Mouse (Mus musculus) splenic B cell, adult 2 months (primary cell): ENCODE results near the gene Fam49a.

Source experiments
- DNase-seq: peaks from one replicate; pipeline ENCODE4 v3.0.0-alpha.2; 2011; ENCODE audit warnings: low read depth, low spot score
- H3K27me3 ChIP-seq: 2 replicates; pipeline ENCODE4 v1.6.1; 2012; ENCODE audit warnings: mild to moderate bottlenecking, low read length, moderate library complexity, mixed read lengths; ENCODE audit not compliant: control insufficient read depth, poor library complexity, insufficient read depth, severe bottlenecking
- H3K36me3 ChIP-seq: 2 replicates; pipeline ENCODE4 v1.6.1; 2012; ENCODE audit warnings: mild to moderate bottlenecking, low read length, moderate library complexity, mixed read lengths; ENCODE audit not compliant: control insufficient read depth, poor library complexity, insufficient read depth, severe bottlenecking

Fam49a gene

GRCm38 (mm10) chr12:12249521-12249920 is 12.4 kb upstream of the Fam49a start:
- H3K27me3 ChIP-seq: no peaks in the 10 kb centered on the region
- H3K36me3 ChIP-seq: no peaks in the 10 kb centered on the region
- no peak for DNase-seq

- Histone ChIP-seq H3K27me3 (no peaks in the 10 kb centered on the region), H3K36me3 (no peaks in the 10 kb centered on the region)
- no peak for DNase-seq
Observed at GRCm38 (mm10) chr12:12253526-12253925, 8.4 kb upstream of the Fam49a start.

- Histone ChIP-seq H3K27me3 (no peaks in the 10 kb centered on the region), H3K36me3 (no peaks in the 10 kb centered on the region)
- no peak for DNase-seq
Observed at GRCm38 (mm10) chr12:12254139-12254538, 7.8 kb upstream of the Fam49a start.

GRCm38 (mm10) chr12:12260979-12261960 is 669 bp upstream of the Fam49a start:
- Histone ChIP-seq H3K36me3 (no peaks in the 10 kb centered on the region), H3K27me3 (no peaks in the 10 kb centered on the region; the same call in 1 of the 2 replicates)
- DNase-seq: no peak

GRCm38 (mm10) chr12:12263371-12263791 is 1.4 kb downstream of the Fam49a start:
- no peaks in the 10 kb centered on the region; the same call in 1 of the 2 replicates for H3K27me3 ChIP-seq
- H3K36me3 ChIP-seq: no peaks in the 10 kb centered on the region
- DNase-seq: peak; percentile 36

GRCm38 (mm10) chr12:12264151-12264550 is 2.2 kb downstream of the Fam49a start:
- no peaks in the 10 kb centered on the region; the same call in 1 of the 2 replicates for H3K27me3 ChIP-seq
- DNase-seq: peak; percentile 56

DNA sequence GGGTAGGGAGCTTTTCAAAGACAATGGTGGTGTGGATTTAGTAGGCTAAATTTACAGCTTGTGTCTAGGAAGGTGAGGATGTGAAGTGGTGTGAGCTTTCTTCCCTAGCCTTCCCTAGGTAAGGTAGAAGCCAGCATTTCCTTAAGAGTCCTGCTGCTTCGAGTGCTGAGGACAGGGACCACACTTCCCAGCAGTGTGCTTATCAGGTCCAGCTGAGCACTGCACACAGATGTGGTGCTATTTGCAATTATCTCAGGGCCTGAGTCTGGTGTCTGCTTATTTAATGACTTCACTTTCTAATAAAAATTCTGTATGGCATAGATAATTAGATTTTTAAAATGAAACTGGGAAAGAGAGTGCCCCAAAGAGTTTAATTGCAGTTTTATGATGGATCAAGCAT is 4.6 kb downstream of the Fam49a start:
- Histone ChIP-seq H3K36me3 (no peaks in the 10 kb centered on the region), H3K27me3 (no peaks in the 10 kb centered on the region; the same call in 1 of the 2 replicates)
- no peak for DNase-seq

More at GRCm38 (mm10) chr12:12264151-12264550, 2.2 kb downstream of the Fam49a start:
- no peaks in the 10 kb centered on the region for H3K36me3 ChIP-seq

GRCm38 (mm10) chr12:12270495-12270894 is 8.6 kb downstream of the Fam49a start:
- Histone ChIP-seq H3K36me3 (no peaks in the 10 kb centered on the region), H3K27me3 (no peaks in the 10 kb centered on the region)
- DNase-seq: peak; percentile 72

DNA sequence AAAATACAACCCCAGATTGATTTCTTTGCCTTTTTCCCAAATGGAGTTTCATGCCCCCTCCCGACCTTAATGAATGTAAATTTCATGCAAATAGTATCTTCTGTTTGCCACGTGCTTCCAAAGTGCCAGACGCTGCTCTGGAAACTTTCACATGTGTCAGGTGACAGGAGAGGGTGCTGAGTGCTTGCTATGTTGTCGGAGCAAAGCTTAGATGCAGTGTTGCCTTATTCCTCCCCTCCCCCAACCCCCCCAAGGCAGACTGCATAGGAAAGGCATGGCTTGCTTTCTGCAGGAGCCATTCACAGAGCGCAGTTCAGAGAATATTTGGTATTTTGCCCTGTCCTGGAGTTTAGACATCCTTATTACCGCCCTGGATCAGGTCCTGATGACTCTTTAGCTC is 12.2 kb downstream of the Fam49a start:
- Histone ChIP-seq H3K36me3 (no peaks in the 10 kb centered on the region), H3K27me3 (no peaks in the 10 kb centered on the region)
- peak; percentile 24 for DNase-seq

- no peak for DNase-seq
- Histone ChIP-seq H3K27me3 (no peaks in the 10 kb centered on the region), H3K36me3 (0 out of 2 replicates have a peak, but pooled peaks cover 2% of the 10 kb centered on the region)
Observed at GRCm38 (mm10) chr12:12275124-12275779, 13.3 kb downstream of the Fam49a start.

GRCm38 (mm10) chr12:12277741-12278463 is 16.0 kb downstream of the Fam49a start:
- no peak for DNase-seq

DNA sequence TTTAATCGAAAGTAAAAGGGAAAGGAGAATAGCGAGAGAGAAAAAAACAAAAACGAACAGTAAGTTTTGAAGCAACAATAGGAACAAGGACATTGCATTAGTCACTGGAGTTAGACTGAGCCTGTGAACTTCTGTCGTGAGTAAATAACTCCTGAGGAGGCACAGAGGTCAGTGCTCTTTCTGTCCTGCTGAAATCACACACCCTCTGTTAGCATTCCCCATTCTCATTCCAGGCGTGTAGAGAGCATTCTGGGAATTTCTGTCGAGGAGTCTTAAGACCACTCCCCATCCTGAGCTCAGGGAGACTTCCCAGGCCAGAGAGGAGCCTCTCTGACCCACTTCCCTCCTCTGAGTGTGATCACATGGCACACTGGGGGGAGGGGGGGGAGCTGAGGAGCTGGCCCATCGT is 16.5 kb downstream of the Fam49a start:
- DNase-seq: no peak
- H3K27me3 ChIP-seq: no peaks in the 10 kb centered on the region
- 0 out of 2 replicates have a peak, but pooled peaks cover 2% of the 10 kb centered on the region for H3K36me3 ChIP-seq

More at GRCm38 (mm10) chr12:12277741-12278463, 16.0 kb downstream of the Fam49a start:
- Histone ChIP-seq H3K36me3 (0 out of 2 replicates have a peak, but pooled peaks cover 2% of the 10 kb centered on the region), H3K27me3 (no peaks in the 10 kb centered on the region)

DNA sequence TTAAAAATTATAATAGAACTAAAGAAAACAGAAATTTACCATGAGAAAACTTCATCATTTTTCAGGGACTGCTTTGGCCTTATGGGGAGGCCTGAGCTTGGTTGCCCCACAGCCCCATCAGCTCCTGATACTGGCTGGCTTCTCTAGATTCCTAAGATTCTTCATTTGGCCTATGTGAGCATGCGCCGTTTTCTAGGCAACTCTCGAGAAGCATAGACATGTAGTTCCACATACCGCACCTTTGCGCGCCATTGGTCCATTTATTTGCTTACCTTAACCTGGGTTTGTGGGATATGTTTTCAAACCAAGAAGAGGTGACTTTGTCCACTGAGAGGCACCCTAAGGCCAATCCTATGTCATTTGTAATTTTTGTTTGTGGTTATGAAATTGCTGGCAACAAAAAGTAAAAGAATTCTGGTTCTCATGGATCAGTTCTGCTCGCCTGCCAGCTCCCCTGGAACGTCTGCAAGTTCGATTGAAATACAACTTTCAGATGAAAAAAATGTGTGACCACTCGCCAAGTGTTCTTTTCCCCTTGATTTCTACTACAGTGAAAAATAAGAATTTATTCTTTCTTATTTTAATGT is 21.9 kb downstream of the Fam49a start:
- Histone ChIP-seq H3K36me3 (0 out of 2 replicates have a peak, but pooled peaks cover 2% of the 10 kb centered on the region), H3K27me3 (no peaks in the 10 kb centered on the region)
- no peak for DNase-seq

DNA sequence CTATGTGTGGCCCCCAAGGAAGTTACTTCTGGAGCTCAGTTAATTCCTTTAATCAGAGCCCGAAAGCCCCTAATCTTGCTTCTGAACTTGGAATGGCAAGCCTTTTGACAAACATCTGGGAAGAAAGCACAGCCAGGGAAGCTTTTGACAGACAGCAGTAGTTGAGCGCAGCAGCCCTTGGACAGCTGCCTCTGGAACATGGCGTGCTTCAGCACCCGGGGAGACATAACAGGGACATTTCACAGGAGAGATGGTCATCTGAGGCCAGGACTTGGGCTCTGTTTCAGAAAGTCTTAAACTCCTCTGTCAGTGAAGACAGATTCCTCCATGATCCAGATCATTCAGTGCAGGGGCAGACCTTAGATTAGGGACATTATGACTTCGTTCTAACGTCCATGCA is 22.6 kb downstream of the Fam49a start:
- DNase-seq: no peak
- no peaks in the 10 kb centered on the region for H3K36me3 ChIP-seq
- H3K27me3 ChIP-seq: no peaks in the 10 kb centered on the region
